Mouse (Mus musculus) megakaryocyte, embryonic 14.5 days (primary cell): ENCODE measurements around the gene Bche.

Source experiments
- FLI1 ChIP-seq: IDR thresholded peaks from 2 replicates; pipeline ENCODE4 v1.6.1; 2012; ENCODE audit warnings: low read length, inconsistent platforms, mixed read lengths
- GATA1 ChIP-seq: IDR thresholded peaks from 3 replicates; pipeline ENCODE4 v1.6.1; 2012; ENCODE audit warnings: mixed read lengths, low read length, inconsistent platforms, borderline replicate concordance

GRCm38 (mm10) chr3:73725711-73726110 is 17.5 kb upstream of the Bche start:
- TF ChIP-seq FLI1 (no peak), GATA1 (no peak)
